Mouse (Mus musculus) left cerebral cortex, postnatal 25 days (tissue): ENCODE data around the gene Fbxw9. TPM values are rescaled to one million over a fixed set of nuclear protein-coding genes. Genes with fewer than 3 reads are reported as not detected.

ENCODE experiments used
- DNase-seq, 2 experiments: peaks; one replicate each; pipeline ENCODE4 v3.0.0; 2022; ENCODE audit warnings: low spot score in 2 of 2, mixed read lengths in 1 of 2
- intact Hi-C: fragments of 180-260 bp; cut with DNase I; formaldehyde crosslinking; loops from one replicate; pipeline ENCODE4 v1.15.1; 2025
- total RNA-seq, 2 experiments: library from RNA; stranded (reverse); gene quantifications; 2 replicates each; pipeline ENCODE4 v1.2.3; 2021

Gene Fbxw9
- 10 to 100 TPM; 23.9 to 24.0 TPM for total RNA-seq

DNA sequence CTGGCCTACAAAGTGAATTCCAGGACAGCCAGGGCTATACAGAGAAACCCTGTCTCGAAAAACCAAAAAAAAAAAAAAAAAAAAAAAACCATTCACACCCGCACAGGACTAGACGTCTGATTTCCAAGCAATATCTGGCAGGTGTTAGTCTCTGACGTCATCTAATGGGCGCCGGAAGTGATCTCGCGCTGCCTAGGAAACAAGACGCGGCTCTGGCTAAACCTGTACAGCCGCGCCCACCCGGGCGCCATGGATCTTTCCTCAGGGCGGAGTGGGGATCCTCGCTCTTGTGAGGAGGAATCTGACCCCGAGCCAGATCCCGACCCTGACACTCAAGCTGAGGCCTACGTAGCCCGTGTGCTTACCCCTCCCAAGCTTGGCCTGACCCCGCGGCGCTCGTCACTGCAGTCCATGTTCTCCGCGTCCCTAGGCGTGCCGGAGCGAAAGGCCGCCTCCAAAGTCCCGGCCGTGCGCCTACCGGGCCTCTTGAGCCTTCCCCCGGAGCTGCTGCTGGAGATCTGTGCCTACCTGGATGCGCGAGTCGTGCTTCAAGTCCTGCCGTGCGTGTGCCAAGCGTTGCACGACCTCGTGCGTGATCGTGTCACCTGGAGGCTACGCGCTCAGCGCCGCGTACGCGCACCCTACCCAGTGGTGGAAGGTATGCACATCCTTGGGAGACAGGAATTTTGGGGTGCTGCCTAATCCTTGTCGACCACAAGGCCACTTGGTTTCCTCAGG is at the start of gene Fbxw9:
Fbxw9 (plus strand) TSS at position 177 of the 738 bp plus-strand sequence.
- intact Hi-C loops, result no loop called here
- peak; percentile 93 to 96 for DNase-seq

DNA sequence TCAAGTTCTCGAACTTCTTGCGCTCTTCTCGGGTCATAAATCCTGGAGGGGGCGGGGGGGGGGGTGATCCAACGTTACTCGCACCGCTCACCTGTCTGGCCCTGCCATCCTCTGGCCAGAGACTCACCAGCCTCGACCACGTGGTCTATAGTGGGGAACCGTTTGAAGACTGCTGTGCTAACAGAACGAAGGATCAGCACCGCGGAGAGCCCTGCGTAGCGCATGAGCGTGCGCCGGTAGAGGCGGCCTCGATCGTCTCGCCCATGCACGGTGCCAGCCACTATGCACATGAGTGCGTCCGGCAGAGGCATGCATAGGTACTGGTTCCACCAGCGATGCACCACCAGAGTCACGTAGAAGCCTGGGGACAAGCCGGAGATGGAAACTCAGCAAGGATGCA is 48.6 kb upstream of the Fbxw9 start:
- intact Hi-C loops, result no loop called here
- DNase-seq, result no peak

DNA sequence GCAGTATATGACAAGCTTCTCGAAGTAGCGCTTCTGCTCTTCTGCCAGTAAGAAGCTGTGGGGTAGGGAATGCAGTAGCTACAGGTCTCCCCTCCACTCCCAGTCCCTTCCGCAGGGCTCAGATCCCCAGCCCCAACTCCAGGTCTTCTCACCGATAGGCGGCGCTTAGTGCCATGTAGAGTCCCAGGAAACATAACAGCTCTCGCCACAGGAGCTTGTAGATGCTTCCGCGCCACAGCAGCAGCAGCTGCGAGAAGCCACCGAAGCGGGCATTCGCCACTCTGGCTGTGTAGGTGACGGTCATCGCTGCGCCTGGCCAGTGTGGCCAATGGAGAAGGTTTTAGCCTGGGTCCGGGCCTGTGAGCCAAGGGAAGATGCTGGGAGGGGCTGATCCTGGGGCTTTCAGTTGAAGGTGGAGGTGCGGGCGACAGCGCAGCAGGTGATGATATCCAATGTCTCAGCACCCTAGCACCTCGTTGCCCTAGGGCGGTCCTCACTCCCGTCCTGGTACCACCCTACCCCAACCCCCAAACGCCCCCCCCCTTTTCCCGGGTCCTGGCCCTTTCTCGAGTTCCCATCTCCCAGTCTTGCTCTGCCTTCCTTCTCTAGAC is 46.5 kb upstream of the Fbxw9 start:
- DNase-seq, result peak; percentile 81 to 85
- intact Hi-C loops, result no loop called here

DNA sequence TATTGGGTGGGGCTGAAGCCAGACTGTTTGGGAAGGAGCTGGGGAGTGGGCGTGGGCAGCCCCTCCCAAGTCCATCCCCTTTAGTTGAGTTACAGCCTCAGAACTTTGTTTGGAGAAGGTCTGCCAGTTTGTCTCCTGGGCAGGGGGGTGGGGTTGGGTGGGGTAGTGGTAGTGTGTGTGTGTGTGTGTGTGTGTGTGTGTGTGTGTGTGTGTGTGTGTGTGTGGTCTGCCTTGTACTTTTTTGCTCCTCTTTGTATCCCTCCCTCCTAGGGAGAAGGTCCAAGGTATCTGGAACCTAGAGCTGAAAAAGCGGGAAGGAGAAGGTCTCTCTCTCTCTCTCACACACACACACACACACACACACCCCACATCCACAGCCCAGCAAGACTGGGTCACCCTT is 45.4 kb upstream of the Fbxw9 start, which contains the start of gene Best2:
Best2 (minus strand) TSS at position 101 of the 400 bp plus-strand sequence.
- intact Hi-C loops, result no loop called here
- no peak for DNase-seq

DNA sequence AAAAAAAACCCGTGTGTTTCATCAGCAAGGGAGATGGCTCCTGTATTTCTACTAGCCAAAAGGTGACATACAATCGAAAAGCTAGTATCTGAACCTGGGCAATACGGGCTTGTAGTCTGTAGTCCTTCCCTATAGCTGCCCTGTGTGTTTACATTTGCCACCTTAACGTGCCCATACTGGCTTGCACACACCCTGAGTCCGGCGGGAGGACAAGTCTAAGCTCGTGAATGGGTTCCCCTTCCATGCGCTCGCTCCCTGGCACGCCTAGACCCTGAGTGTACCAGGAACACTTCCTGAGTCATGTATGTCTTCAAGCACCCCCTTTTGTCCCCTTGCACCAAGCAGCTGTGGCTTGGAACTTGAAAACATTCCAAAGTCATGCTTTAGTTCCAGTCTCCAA is 43.1 kb upstream of the Fbxw9 start:
- intact Hi-C loops, result no loop called here

DNA sequence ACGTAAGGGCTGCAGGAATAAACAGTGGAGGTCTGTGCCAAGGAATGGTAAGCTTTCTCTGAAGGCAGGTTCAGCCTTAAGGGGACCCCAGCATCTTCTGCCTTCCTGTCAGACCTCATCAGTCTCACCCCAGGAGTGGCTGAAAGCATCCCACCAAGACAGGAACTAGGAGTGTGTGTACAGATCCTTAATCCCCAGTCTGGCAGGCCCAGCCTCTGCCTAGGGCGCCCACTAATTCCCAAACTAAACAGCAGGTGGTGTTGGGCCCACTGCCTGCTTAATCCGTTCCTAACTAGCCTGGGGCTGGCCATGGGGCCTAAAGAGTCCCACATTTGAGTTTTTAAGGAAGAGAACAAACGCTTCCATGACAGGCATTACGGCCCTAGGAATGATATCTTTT is 42.6 kb upstream of the Fbxw9 start:
- intact Hi-C loops, result no loop called here

More for the DNA sequence above, 43.1 kb upstream of the Fbxw9 start:
- DNase-seq, result no peak

DNA sequence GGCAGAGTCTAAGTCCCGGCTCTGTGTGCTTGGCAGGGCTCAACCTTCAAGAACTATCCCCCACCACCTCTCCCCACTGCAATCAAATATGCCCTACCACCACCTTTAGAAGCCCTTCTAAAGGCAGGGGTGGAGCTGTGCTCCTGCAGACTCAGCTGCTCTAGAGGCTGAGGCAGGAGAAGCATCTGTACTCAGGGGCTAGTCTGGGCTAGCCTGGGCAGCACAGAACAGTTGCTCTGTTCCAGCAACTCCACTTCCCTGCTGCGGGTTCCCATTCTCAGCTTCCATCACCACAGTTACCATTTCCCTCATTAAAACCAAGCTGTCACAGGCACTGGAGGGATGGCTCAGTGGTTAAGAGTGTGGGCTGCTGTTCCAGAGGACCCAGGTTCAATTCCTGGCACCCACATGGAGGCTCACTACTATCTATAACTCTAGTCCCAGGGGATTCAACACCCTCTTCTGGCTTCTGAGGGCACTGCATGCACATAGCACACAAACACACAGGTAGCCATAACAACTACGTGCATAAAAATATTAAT is 38.3 kb upstream of the Fbxw9 start:
- intact Hi-C loops, result no loop called here
- DNase-seq, result no peak

More for the DNA sequence above, 42.6 kb upstream of the Fbxw9 start:
- DNase-seq, result no peak

DNA sequence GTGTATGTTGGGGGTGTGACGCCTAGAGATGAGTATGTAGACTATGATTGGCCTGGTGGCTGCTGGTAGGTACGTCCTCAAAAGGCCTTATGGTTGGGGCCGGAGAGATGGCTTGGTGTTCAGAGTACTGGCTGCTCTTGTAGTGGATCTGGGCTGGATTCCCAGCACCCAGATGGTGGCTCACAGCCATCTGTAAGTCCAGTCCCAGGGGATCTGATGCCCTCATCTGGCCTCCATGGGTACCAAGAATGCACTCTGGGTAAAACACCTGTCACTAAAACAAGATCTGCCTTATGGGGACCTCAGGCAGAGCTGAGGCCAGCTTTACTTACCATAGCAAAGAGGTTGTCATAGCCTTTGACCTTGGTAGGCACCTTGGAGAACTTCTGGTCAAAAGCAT is 36.0 kb upstream of the Fbxw9 start:
- intact Hi-C loops, result loop anchor here (2.0 kb wide), 1 partner anchor 49 kb away; no protein-coding TSS in a partner anchor
- DNase-seq, result no peak

DNA sequence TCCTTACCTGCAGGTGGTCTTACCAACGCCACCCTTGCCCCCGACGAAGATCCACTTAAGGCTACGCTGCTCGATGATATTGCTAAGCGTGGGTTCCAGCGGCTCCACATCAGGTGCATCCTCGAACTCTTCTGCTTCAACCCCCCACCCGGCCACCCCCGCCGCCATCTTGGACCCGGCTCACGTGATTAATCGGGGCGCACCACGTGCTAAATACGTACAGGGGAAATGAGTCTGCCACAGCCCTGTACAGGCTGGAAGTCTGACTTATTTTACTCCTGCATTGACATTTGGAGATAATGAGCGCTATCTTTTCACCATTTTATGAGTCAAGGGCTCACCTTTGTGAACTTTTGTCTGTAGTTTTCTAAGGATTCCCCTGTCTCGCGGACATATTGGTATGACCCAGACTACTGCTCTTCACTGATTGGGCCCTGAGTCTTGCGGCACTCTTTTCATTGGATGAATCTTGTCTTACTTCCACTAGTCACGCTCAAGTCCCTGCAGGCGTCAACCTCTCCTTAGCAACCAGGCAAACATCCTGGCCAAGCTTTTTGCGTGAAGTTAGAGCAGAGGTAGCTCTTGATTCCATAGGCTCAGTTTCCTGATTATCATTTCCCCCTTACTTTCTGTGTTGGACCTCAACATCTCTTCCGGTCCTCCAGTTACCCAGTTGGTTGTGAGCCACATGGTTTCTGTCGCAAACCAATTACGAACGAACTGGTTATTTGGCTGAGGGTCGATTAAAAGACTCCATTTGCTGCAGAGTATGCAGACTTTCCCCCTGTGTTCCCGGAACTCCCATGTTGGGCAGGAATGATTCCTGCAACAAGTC is 34.5 kb upstream of the Fbxw9 start, which contains the start of gene Asna1:
Asna1 (minus strand) TSS at position 184 of the 835 bp plus-strand sequence.
- intact Hi-C loops, result loop anchor here (2.0 kb wide), 1 partner anchor 51 kb away; no protein-coding TSS in a partner anchor
- peak; percentile 86 to 94 for DNase-seq

DNA sequence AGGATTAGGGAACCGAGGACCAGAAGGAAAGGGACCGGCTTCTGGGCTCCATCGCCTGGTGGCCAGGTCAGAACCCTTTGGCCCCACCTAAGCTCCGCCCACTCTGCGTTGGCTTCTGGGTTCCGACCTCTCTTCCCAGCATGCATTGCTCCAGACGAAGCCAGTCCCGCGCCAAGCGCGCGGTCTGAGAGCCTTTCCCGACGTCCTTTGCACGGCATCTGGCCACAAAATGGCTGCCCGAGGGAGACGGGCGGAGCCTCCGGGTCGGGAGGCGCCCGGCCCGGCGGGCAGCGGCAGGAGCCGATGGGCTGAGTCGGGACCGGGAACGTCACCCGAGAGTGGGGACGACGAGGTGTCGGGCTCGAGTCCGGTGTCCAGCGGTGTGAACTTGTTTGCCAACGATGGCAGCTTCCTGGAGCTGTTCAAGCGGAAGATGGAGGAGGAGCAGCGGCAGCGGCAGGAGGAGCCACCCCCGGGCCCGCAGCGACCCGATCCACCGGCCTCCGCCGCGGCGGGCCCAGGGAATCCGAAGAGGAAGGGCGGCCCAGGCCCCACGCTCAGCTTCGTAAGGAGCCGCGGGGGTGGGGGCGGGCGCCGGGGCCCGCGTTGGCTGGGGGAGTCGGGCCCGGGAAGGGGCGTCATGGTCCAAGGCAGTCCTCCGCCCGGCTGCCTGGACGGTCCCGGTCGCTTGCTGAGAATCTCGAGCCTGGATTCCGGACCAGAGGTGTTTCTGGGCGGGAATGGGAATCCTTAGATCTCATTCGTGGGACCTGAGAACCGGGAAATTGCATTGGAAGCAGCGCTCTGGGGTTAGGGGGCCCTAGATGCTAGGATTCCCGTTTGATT is 33.0 kb upstream of the Fbxw9 start, which contains the start of gene Trir:
Trir (plus strand) TSS at position 154 of the 846 bp plus-strand sequence.
- peak; percentile 96 for DNase-seq
- intact Hi-C loops, result no loop called here

DNA sequence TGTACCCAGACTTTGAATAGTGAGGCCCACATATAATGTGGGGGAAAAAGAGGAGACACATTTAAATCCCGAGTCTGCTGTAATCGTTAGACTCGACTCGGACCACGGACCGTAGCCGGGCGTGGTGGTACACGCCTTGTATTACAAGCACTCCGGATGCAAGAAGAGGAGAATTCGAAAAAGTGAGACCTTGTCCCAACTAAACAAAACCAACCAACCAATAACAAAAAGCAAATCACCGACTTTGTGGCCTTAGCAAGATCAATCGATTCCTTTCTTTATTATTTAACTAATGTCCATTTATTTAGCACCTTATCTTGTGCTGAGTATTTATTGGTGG is 32.4 kb upstream of the Fbxw9 start:
- intact Hi-C loops, result no loop called here
- no peak for DNase-seq

DNA sequence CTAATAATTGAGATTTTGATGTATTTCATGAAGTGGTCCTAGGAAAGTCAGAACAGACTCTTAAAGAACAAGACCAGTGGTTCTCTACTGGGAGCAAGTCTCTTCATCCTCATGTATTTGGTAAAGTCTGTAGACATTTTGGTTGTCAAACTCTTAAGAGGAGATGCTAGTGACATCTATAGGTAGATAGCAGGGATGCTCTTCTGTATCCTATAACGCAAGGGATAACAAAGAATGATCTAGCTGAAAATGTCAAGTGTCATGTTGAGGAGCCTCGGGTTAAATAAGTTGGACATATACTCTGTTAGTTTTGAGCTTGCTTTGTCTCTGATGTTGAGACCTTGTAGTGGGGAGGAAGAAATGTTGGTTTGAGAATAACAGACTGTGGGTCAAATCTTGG is 31.9 kb upstream of the Fbxw9 start:
- DNase-seq, result no peak
- intact Hi-C loops, result no loop called here

DNA sequence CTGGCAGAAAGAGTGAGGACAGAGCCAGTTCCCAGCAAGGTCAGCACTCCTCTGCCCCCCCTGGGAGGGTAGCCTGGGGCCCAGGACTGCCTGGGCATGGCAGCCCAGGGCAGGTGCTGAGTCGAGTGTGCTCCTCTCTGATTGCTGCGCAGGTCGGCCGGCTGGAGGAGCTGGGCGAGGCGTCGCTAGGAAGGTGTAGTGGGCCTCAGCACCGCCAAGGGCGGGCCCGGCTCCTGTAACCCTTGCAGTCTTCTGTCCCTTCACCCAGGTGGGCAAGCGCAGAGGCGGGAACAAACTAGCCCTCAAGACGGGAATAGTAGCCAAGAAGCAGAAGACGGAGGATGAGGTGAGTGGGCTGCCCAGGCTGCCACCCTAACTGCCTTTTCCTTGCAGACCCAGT is 30.6 kb upstream of the Fbxw9 start:
- intact Hi-C loops, result no loop called here
- no peak for DNase-seq

DNA sequence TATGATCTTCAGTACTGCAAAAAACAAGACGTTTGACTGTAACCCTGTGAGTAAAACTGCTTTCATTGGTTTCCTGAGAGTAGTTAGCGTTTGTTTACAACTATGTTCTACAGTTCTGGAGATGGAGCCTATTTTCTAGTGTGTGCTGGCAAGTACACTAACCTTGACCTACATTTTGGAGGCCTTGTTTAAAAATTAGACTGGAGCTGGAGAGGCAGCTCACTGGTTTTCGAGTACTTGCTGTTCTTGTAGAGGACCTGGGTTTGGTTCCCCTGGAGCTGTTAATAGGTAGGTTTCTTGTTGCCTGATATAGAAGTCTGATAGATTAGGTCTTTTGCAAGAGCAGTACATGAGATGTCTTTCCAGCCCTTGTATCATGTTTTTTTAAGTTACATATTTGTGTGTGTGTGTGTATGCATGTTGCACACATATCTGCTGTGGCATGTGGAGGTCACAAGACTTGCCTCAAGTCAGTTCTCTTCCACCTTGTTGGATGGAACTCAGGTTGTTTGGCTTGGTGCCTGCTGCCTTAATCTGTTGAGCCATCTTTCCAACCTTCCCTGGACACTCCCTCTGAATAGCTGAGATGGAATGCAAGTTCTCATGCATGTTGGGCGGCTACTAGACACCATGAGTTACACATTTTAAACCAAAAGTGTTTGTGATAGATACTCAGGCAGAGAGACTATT is 27.1 kb upstream of the Fbxw9 start:
- no peak for DNase-seq
- intact Hi-C loops, result no loop called here

DNA sequence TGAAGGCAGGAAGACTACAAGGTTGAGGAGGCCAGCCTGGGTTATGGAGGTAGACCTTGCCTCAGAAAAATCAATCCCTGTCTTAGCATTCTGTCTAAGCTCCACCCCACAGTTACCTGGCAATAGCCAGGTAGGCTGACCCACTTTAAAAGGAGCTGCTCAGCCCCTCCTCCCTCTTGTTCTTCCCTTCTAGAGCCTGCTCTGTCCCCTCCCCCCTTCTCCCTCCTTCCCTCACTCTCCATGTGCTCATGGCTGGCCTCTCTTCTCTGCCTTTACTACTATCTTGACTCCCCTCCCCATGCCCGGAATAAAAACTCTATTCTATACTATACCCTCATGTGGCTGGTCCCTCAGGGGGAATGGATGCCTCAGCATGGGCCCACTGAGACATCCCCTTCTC is 26.0 kb upstream of the Fbxw9 start:
- intact Hi-C loops, result no loop called here
- no peak for DNase-seq

DNA sequence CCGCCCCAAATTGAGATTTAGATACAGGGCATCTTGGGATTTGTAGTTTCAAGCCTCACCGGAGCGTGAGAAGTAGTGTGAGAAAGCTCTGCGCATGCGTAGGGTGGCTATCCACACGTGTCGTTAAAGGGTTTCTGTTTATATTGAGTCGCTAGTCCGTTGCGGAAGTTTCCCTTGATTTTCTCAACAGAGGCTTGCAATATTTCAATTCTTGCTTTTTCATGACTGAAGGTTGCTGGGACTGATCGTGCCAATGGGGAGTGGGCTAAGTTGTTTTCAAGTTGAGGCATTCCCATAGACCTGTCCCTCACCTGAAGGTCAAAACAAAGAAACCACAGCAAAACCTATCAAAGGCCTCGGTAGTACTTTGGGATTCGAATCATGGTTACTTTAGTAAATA is 25.1 kb upstream of the Fbxw9 start:
- intact Hi-C loops, result no loop called here
- DNase-seq, result peak; percentile 68 to 82

DNA sequence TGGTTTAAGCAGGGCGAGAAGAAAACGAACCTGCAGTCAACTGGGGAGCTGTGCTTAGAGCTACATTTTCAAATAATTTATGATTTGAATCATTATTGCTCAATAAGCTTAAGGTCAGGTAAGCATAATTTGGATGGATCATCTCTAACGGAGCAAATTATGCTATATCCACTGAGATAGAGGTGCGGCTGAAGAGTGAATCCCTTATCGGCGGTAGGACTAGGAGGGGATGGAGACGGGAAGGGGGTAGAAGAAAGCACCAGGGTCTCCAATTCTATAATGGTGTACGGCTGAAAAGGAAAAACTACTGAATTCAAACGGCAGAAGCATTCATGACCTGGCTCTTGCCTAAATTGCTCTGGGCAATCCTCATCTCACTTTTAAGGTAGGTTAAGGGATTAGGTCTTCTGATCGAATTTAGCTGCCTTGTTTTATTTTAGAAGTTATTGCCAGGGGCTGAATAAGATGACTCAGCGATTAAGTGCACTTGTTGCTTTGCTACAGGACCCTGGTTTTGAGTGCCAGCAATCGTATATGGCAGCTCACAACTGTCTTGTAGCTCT is 24.6 kb upstream of the Fbxw9 start:
- DNase-seq, result no peak
- intact Hi-C loops, result no loop called here

DNA sequence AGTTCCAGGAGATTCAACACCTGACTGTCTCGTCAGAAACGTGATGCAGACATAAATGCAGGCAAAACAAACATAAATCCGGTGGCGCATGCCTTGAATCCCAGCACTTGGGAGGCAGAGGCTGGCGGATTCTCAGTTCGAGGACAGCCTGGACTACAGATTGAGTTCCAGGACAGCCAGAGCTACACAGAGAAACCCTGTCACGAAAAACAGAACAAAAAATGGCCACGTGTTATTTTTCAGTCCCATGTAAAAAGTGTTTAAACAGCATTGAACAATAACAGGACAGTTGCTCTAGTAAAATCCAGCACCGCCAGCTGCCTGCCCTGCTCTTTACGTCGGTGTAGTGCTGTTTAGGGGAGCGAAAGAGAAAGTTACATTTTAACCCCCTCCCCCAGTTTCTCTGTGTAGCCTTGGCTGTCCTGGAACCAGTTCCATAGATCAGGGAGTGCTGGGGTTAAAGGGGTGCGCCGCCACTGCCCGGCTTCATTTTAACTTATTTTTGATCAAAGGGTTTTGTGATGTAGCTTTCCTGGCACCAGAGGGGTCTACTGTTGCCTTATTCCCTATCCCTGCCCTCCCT is 24.0 kb upstream of the Fbxw9 start:
- intact Hi-C loops, result no loop called here
- DNase-seq, result no peak
